Mouse (Mus musculus): ENCODE data around the gene Plpp2.

- TF ChIP-seq CTCF (IDR thresholded peaks at IDR 0.05; ENCODE audit: extremely low read depth, insufficient read length, insufficient replicate concordance, low read depth, low read length) (no peak), POLR2A (IDR thresholded peaks at IDR 0.05; ENCODE audit: low read depth, low read length) (no peak)
Measured at GRCm38 (mm10) chr10:79532678-79533077, 918 bp downstream of the Plpp2 start.

Measured in small intestine, adult 2 months (tissue).